Mouse (Mus musculus) midbrain, embryonic 15.5 days (tissue): ENCODE data around the gene Tm7sf2. TPM values are rescaled to one million over a fixed set of nuclear protein-coding genes. Genes with fewer than 3 reads are reported as not detected.

Experiments
- ATAC-seq: fragments of 200-750 bp; cut with Nextera tagmentation; replicated peaks from 2 replicates; pipeline ENCODE4 v1.8.0; 2017; ENCODE audit warnings: moderate TSS enrichment
- H3K27ac ChIP-seq: fragments of 300-500 bp; sonication (generic); 2 replicates; pipeline ENCODE4 v1.5.1; 2015; ENCODE audit warnings: mild to moderate bottlenecking, inconsistent platforms
- H3K27me3 ChIP-seq: fragments of 300-500 bp; sonication (generic); replicated peaks from 2 replicates; pipeline ENCODE4 v1.6.1; 2015; ENCODE audit warnings: inconsistent platforms
- H3K36me3 ChIP-seq: fragments of 300-500 bp; sonication (generic); replicated peaks from 2 replicates; pipeline ENCODE4 v1.6.1; 2015; ENCODE audit warnings: inconsistent platforms
- H3K4me1 ChIP-seq: fragments of 300-500 bp; sonication (generic); 2 replicates; pipeline ENCODE4 v1.6.1; 2015; ENCODE audit warnings: inconsistent platforms
- H3K4me2 ChIP-seq: fragments of 300-500 bp; sonication (generic); 2 replicates; pipeline ENCODE4 v1.6.1; 2015; ENCODE audit warnings: inconsistent platforms, mild to moderate bottlenecking, moderate library complexity
- H3K4me3 ChIP-seq: fragments of 300-500 bp; sonication (generic); 2 replicates; pipeline ENCODE4 v1.5.1; 2015; ENCODE audit warnings: mild to moderate bottlenecking, inconsistent platforms
- H3K9ac ChIP-seq: fragments of 300-500 bp; sonication (generic); 2 replicates; pipeline ENCODE4 v1.6.1; 2015; ENCODE audit warnings: mild to moderate bottlenecking, inconsistent platforms
- H3K9me3 ChIP-seq: fragments of 300-500 bp; sonication (generic); 2 replicates; pipeline ENCODE4 v1.6.1; 2016; ENCODE audit warnings: inconsistent platforms
- WGBS: fragments of 180-500 bp; shearing (Covaris S2); methylation state at CpG from one replicate; pipeline ENCODE4 v1.1.7; 2015; ENCODE audit warnings: mixed read lengths; 5-methylcytosine and 5-hydroxymethylcytosine counted together
- polyA plus RNA-seq: library from polyadenylated mRNA; unstranded; fragments of >200 nt; fragmentation: Nextera tagmentation; extraction: Ambion mirVana; gene quantifications from 2 replicates; pipeline ENCODE4 v1.2.1, GENCODE M21; 2015

Gene Tm7sf2
- polyA plus RNA-seq, result 51.3 and 53.8 TPM in 2 replicates

DNA sequence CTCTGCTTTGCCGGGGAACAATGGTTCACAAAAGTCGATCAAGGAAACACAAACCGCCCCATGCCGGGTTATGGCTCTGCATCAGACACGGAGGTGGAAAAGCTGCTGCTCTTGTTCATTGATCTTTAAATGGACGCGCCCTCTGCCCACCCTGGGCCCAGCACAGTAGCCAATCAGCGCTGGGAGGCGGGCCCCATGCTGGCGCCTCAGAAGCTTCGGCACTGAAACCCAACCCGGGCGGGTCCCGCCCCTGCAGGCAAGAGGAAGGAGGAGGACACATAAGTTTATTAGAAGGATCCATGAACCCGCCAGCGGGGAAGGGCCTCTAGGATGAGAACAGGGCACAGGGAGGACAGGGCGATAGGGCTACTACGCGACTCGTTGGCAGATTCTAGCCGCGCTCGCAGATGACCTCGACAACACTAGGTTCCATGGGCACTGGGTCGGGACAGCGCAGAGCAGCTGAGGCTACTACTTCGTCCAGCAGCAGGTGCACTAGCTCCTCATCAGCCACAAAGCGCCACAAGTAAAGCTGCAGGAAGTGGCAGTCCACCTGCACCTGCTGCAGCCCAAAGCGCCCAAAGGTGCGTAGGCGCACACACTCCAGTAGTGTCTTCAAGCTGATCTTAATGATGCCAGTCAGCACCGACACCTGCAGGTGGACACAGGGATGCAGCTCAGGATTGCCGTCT, at the start of gene Tm7sf2:
Gene Tm7sf2, minus strand, starts transcription at position 650 of the 692 bp plus-strand sequence.
- H3K36me3 ChIP-seq, result peaks cover 19% of the 10 kb centered on the region
- peak within 1 kb of the TSS; percentile 93 for H3K27ac ChIP-seq
- peak within 1 kb of the TSS; percentile 95 for H3K4me2 ChIP-seq
- H3K9ac ChIP-seq, result peak within 1 kb of the TSS; percentile 87
- ATAC-seq, result peak; percentile 94
- no peaks in the 10 kb centered on the region for H3K9me3 ChIP-seq
- no peaks in the 10 kb centered on the region for H3K27me3 ChIP-seq
- peaks cover 33% of the 10 kb centered on the region for H3K4me1 ChIP-seq
- whole genome bisulfite sequencing, result 9% methylated on average over 33 of the region's 33 CpGs
- H3K4me3 ChIP-seq, result peak within 1 kb of the TSS; percentile 66

DNA sequence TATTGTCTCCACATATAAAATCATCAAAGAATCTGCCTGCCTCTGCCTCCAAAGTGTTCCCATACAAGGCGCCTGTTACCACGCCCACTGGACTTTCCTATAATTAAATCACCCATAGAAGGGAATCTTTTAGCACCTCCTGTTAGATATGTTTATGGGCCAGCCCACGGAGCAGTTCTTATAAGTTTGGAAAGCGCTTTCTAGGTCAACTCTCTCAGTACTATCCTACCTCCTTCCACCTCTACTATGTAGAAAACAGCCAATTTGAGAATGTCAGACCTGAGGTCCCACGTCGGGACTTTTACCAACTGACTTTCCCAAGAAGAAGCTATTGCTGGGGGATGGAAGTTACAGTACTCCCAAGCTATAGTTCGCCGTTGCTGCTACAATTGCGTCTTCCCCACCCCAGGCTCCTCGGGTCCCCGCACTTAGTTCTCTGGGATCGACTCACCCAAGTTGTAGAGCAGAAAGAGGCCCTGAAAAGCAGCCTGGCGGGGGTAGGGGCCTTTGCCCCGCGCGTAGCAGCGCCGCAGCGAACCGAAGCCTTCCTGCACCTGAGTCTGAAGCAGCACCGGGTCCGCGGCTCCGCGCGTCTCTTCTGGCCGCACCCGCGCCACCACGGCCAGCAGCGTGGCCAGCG, 49.3 kb upstream of the Tm7sf2 start:
- H3K36me3 ChIP-seq, result peaks cover 16% of the 10 kb centered on the region
- peaks cover 29% of the 10 kb centered on the region for H3K4me1 ChIP-seq
- peak overlapping the region; percentile 93 for H3K27ac ChIP-seq
- no peaks in the 10 kb centered on the region for H3K27me3 ChIP-seq
- peak overlapping the region; percentile 75 for H3K9ac ChIP-seq
- ATAC-seq, result no peak; the same call in 1 of the 2 replicates
- WGBS, result 7% methylated on average over 32 of the region's 32 CpGs
- H3K4me3 ChIP-seq, result peak overlapping the region; percentile 71
- peak overlapping the region; percentile 94 for H3K4me2 ChIP-seq
- H3K9me3 ChIP-seq, result no peaks in the 10 kb centered on the region

DNA sequence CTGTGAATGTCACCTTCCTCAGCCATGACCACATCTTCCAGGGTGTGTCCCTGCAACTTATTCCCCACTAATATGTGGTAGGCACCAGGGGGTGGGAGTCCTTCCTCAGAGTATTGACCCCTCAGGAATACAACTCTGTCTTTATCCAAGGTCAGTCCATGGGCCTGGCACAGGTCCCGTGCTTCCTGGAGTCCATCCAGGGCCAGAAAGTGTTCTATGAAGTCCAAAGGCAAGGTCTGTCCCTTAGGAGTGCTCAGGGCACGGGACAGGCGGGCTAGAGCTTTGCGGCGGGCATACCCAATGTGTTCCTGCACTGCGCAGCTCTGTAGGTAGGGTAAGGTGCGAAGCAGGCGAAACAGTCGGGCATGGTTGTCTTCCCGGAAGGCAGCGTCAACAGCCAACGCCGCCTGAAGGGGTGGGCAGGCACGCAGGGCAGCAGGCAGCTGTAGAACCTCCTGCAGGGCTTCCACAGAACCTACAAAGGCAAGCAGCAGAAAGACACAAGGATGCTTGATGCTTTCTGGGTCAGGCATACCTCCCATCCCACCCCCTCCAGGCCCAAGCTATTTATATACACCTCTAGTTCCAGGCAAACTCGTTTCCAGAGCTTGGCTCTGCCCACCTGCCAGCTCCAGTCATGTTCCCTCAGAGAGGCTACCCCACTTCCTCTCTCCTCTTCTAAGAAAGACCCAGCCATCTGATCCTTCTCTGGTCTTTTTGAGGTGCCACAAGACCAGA, 48.1 kb upstream of the Tm7sf2 start:
- peak overlapping the region; percentile 94; the same call in 1 of the 2 replicates for H3K4me2 ChIP-seq
- no peak for ATAC-seq
- H3K27ac ChIP-seq, result no peak overlapping the region
- peaks cover 29% of the 10 kb centered on the region for H3K4me1 ChIP-seq
- H3K36me3 ChIP-seq, result peaks cover 16% of the 10 kb centered on the region
- no peaks in the 10 kb centered on the region for H3K27me3 ChIP-seq
- H3K9ac ChIP-seq, result no peak overlapping the region
- H3K4me3 ChIP-seq, result no peak overlapping the region
- no peaks in the 10 kb centered on the region for H3K9me3 ChIP-seq
- 96% methylated on average over 15 of the region's 15 CpGs for WGBS

DNA sequence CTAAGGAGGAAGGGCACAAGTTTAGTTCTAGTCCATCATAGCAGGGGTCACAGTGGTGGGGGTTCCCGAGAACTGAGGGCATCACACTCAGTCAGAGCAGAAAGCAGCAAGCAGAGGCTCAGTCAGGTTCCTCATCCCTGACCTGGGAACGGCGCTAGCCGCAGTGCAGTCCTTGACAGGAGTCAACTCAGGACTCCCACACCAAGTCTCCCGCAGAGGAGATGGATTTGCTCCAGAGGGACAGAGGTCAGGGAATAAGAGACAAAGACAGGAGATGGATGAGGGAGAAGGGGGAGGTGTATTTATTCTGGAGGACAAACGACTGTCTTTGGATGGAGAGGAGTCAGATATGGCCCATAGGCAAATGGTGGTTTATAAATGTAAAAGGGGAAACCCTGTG, 44.9 kb upstream of the Tm7sf2 start:
- no peak overlapping the region for H3K4me3 ChIP-seq
- no peak overlapping the region for H3K27ac ChIP-seq
- no peak for ATAC-seq
- peaks cover 15% of the 10 kb centered on the region for H3K4me1 ChIP-seq
- H3K36me3 ChIP-seq, result peaks cover 16% of the 10 kb centered on the region
- H3K9me3 ChIP-seq, result no peaks in the 10 kb centered on the region
- H3K27me3 ChIP-seq, result no peaks in the 10 kb centered on the region
- H3K4me2 ChIP-seq, result no peak overlapping the region
- no peak overlapping the region for H3K9ac ChIP-seq
- WGBS, result 69% methylated on average over 6 of the region's 6 CpGs

DNA sequence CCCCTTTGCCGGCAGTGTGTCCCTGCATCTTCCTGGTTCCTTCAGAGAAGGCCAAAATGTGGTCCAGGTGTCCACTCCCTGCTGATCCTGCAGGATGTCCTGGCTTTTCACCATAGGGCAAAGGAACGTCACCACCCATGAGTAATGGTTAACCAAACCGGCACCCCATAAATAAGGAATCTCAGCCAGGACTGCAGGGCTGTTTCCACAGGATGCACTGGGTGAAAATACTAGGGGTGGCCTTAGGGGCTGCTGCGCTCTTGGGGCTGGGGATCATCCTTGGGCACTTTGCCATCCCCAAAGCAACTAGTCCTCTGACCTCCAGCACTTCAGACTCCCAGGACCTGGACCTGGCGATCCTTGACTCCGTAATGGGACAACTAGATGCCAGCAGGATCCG, 37.4 kb upstream of the Tm7sf2 start, which contains the start of gene Naaladl1:
Gene Naaladl1, plus strand, starts transcription at position 197 of the 400 bp plus-strand sequence.
- no peak within 1 kb of the TSS for H3K4me2 ChIP-seq
- H3K27me3 ChIP-seq, result no peaks in the 10 kb centered on the region
- no peak within 1 kb of the TSS for H3K4me3 ChIP-seq
- no peaks in the 10 kb centered on the region for H3K9me3 ChIP-seq
- no peak for ATAC-seq
- H3K4me1 ChIP-seq, result no peaks in the 10 kb centered on the region
- WGBS, result 88% methylated on average over 7 of the region's 7 CpGs
- H3K27ac ChIP-seq, result no peak within 1 kb of the TSS
- no peaks in the 10 kb centered on the region for H3K36me3 ChIP-seq
- H3K9ac ChIP-seq, result no peak within 1 kb of the TSS

DNA sequence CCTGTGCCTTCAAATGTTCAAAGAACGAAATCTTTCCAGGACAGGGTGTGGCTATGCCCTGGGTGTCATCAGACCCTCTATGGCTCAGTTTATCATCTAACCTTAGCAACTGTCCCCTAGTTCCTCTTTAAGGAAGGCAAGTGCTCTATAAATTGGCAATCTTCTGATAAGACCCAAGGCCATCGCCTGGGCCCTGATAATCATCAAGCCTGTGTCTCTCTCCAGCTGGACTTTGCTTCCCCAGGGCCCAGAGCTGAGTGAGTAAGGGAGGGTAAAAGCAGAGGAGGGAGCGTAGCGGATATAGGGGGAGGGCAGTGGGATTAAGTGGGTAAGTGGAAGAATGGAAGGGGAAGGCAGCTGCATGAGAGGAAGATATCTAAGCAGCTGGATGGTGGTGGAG, 36.3 kb upstream of the Tm7sf2 start:
- no peak overlapping the region for H3K9ac ChIP-seq

DNA sequence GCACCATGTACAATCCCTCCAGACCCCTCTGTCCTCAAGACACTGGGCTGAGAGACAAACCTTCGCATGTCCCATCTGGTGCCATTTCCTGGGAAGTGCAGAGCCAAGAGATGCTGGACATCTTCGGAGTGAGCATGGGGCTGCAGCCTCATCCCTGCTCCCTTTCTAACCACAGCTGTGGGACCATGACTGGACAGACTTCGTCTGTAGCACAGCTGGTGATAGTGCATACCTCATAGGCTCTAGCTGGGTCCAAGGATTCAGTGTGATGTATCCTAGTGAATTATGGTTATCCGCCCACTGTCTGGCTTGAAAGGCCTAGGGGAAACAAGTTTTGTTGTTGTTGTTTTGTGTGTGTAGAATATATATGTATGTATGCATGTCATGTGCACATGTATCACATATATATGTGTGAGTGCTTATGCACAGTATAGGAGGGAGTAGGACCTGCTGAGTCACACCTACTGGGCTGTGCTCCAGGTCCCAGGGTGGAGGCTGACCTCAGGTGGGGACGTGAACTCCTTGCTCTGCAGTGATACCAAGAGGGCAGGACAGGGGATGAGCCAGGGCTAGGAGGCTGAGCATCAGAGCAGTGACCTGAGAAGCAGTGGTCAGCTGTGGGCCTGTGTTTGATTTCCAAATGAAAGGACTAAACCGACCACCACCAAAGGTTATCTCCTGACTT, 34.1 kb upstream of the Tm7sf2 start:
- Histone ChIP-seq H3K27ac (no peak overlapping the region), H3K9me3 (no peaks in the 10 kb centered on the region), H3K4me3 (no peak overlapping the region), H3K4me1 (no peaks in the 10 kb centered on the region), H3K4me2 (no peak overlapping the region), H3K27me3 (no peaks in the 10 kb centered on the region), H3K36me3 (no peaks in the 10 kb centered on the region), H3K9ac (no peak overlapping the region)
- no peak for ATAC-seq
- 78% methylated on average over 6 of the region's 6 CpGs for WGBS

More for the DNA sequence above, 36.3 kb upstream of the Tm7sf2 start:
- H3K4me2 ChIP-seq, result no peak overlapping the region
- 71% methylated on average over 4 of the region's 4 CpGs for WGBS
- no peaks in the 10 kb centered on the region for H3K9me3 ChIP-seq
- ATAC-seq, result no peak
- H3K4me3 ChIP-seq, result no peak overlapping the region
- H3K36me3 ChIP-seq, result no peaks in the 10 kb centered on the region
- H3K4me1 ChIP-seq, result no peaks in the 10 kb centered on the region
- H3K27ac ChIP-seq, result no peak overlapping the region
- no peaks in the 10 kb centered on the region for H3K27me3 ChIP-seq

DNA sequence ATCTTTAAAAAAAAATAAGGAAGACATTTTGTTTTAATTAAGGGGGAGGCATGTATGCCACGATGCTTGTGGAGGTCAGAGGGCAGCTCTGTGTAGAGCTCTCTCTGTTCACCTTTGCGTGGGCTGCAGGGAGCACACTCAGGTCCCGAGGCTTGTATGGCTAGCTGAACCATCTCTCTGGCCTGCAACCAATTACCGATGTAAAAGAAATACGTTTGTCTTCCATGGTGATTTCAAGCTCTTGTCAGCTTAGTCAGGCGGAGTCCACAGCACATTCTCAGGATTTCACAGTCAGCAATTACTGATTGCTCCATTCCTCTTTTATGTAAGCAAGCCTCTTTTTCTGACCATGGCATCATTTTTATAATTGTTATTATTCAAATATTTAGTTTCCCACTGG, 33.0 kb upstream of the Tm7sf2 start:
- Histone ChIP-seq H3K4me3 (no peak overlapping the region), H3K4me2 (no peak overlapping the region), H3K9ac (no peak overlapping the region), H3K4me1 (no peaks in the 10 kb centered on the region), H3K27ac (no peak overlapping the region), H3K36me3 (no peaks in the 10 kb centered on the region), H3K9me3 (no peaks in the 10 kb centered on the region), H3K27me3 (no peaks in the 10 kb centered on the region)
- no peak for ATAC-seq
- 79% methylated on average over 6 of the region's 6 CpGs for WGBS

DNA sequence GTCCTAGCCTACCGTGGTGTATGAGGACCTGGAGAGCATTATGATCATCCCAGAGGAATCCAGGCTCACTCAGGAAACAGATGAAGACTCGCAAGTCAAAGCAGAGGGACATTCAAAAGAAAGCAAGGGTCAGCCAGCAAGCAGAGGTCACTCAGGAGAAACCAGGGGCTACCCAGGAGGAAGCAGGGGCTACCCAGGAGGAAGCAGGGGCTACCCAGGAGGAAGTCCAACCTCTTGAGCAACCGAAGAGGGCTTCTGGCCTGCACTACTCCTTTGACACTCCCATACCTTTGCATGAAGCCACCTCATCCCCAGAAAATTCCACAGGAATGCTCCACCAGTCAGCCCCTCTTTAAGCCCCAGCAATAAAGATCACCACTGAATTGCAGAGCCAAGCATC, 29.7 kb upstream of the Tm7sf2 start:
- Histone ChIP-seq H3K9ac (no peak overlapping the region), H3K36me3 (no peaks in the 10 kb centered on the region), H3K4me2 (no peak overlapping the region), H3K4me1 (no peaks in the 10 kb centered on the region), H3K27me3 (no peaks in the 10 kb centered on the region), H3K27ac (no peak overlapping the region), H3K9me3 (no peaks in the 10 kb centered on the region), H3K4me3 (no peak overlapping the region)
- ATAC-seq, result no peak
- WGBS, result 86% methylated on average over 3 of the region's 3 CpGs

DNA sequence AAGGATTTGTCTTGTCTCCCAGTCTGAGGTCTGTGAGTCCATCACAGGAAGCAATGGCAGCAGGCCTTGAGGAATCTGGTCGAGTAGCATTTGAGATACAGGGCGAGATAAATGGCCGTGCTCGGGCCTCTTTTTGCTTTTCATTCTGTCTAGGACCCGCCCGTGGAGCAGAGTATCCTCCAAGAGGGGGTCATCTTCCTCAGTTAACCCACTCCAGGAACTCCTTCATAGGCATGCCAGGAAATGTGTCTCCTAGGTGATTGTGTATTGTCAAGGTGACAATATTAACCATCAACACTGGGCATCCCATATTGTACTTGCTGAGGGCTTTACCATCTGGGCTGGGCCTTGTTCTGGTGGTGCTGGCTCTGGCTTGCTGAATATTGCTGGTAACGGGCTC, 25.9 kb upstream of the Tm7sf2 start, which contains the start of gene AC131692.1:
Gene AC131692.1, plus strand, starts transcription at position 301 of the 400 bp plus-strand sequence.
- Histone ChIP-seq H3K4me2 (no peak within 1 kb of the TSS), H3K36me3 (no peaks in the 10 kb centered on the region), H3K27ac (no peak within 1 kb of the TSS), H3K9me3 (no peaks in the 10 kb centered on the region), H3K27me3 (no peaks in the 10 kb centered on the region), H3K9ac (no peak within 1 kb of the TSS), H3K4me3 (no peak within 1 kb of the TSS), H3K4me1 (no peaks in the 10 kb centered on the region)
- 90% methylated on average over 7 of the region's 7 CpGs for WGBS
- no peak for ATAC-seq

DNA sequence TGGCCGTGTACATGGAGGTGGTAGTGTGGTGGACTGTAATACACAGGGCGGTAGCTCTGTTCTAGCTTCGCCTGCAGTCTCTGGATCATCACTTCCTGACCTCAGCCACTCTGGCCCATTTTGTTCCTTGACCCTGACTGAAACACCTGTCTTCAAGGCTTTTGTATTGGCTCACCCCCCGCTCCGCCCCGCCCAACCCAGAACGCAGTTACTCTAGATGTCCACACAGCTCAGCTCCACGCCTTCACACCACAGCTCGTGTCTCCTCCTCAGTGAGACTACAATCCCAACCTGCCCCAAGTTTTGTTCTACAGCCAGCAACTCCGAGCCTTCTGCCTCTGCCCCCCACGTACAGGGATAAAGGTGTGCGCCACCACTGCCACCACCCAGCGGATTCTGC, 20.7 kb upstream of the Tm7sf2 start:
- Histone ChIP-seq H3K27me3 (no peaks in the 10 kb centered on the region), H3K4me2 (no peak overlapping the region), H3K9me3 (no peaks in the 10 kb centered on the region), H3K4me1 (peaks cover 15% of the 10 kb centered on the region), H3K9ac (no peak overlapping the region), H3K36me3 (no peaks in the 10 kb centered on the region), H3K4me3 (no peak overlapping the region), H3K27ac (no peak overlapping the region)
- no peak for ATAC-seq
- WGBS, result 94% methylated on average over 13 of the region's 13 CpGs

DNA sequence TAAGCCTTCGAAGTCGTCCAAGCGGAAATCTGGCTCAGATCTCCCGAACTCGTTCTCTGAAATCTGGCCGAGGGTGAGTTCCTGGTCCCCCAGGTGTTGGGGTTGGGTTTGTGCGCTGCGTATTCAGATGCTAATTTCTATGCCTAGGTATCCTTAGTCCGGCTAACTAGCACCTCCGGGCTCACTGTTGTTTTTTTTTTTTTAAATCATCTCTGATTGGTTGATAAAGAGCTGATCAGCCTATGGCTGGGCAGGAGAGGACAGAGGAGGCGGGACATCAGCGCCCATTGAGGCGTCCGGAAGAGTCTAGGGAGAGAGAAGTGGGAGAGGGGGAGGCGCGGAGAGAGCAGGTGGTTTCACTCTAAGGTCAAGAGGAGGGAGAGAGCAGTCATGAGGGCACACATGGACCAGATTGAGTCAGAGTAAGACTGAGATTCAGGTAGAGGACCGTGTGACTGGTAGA, 17.3 kb upstream of the Tm7sf2 start:
- Histone ChIP-seq H3K27me3 (no peaks in the 10 kb centered on the region), H3K27ac (no peak overlapping the region), H3K36me3 (peaks cover 11% of the 10 kb centered on the region; the same call in 1 of the 2 replicates), H3K9me3 (no peaks in the 10 kb centered on the region), H3K4me2 (peak overlapping the region; percentile 92), H3K9ac (no peak overlapping the region), H3K4me3 (peak overlapping the region; percentile 77), H3K4me1 (peaks cover 25% of the 10 kb centered on the region)
- ATAC-seq, result peak; percentile 57
- under 1% methylated on average over 17 of the region's 17 CpGs for WGBS
